Mouse (Mus musculus) hindbrain, embryonic 15.5 days (tissue): ENCODE results near the gene Galp. TPM values are rescaled to one million over a fixed set of nuclear protein-coding genes. Genes with fewer than 3 reads are reported as not detected.
"Not testable (repeated sequence)": the region's sequence is repeated elsewhere in the genome, so short reads cannot be mapped to it uniquely, and the experiment has no call there.

Source experiments
- ATAC-seq: fragments of 200-750 bp; cut with Nextera tagmentation; 2 replicates; pipeline ENCODE4 v1.8.0; 2017; ENCODE audit warnings: low read depth, moderate number of reproducible peaks, moderate TSS enrichment; ENCODE audit not compliant: low FRiP score
- H3K27ac ChIP-seq: fragments of 300-500 bp; sonication (generic); replicated peaks from 2 replicates; pipeline ENCODE4 v1.5.1; 2015; ENCODE audit warnings: mild to moderate bottlenecking, inconsistent platforms
- H3K27me3 ChIP-seq: fragments of 300-500 bp; sonication (generic); 2 replicates; pipeline ENCODE4 v1.6.1; 2015; ENCODE audit warnings: control low read depth, inconsistent platforms
- H3K36me3 ChIP-seq: fragments of 300-500 bp; sonication (generic); 2 replicates; pipeline ENCODE4 v1.6.1; 2015; ENCODE audit warnings: control low read depth, inconsistent platforms
- H3K4me1 ChIP-seq: fragments of 300-500 bp; sonication (generic); replicated peaks from 2 replicates; pipeline ENCODE4 v1.6.1; 2015; ENCODE audit warnings: control low read depth, inconsistent platforms
- H3K4me2 ChIP-seq: fragments of 300-500 bp; sonication (generic); 2 replicates; pipeline ENCODE4 v1.6.1; 2015; ENCODE audit warnings: moderate library complexity, mild to moderate bottlenecking, inconsistent platforms
- H3K4me3 ChIP-seq: fragments of 300-500 bp; sonication (generic); 2 replicates; pipeline ENCODE4 v1.5.1; 2015; ENCODE audit warnings: mild to moderate bottlenecking, inconsistent platforms
- H3K9ac ChIP-seq: fragments of 300-500 bp; sonication (generic); 2 replicates; pipeline ENCODE4 v1.6.1; 2015; ENCODE audit warnings: inconsistent platforms
- H3K9me3 ChIP-seq: fragments of 300-500 bp; sonication (generic); 2 replicates; pipeline ENCODE4 v1.6.1; 2016; ENCODE audit warnings: control low read depth, inconsistent platforms
- WGBS: fragments of 180-500 bp; shearing (Covaris S2); methylation state at CpG from one replicate; pipeline ENCODE4 v1.1.7; 2015; 5-methylcytosine and 5-hydroxymethylcytosine counted together
- polyA plus RNA-seq: library from polyadenylated mRNA; unstranded; fragments of >200 nt; fragmentation: Nextera tagmentation; extraction: Ambion mirVana; gene quantifications from 2 replicates; pipeline ENCODE4 v1.2.1, GENCODE M21; 2015

Galp gene
- polyA plus RNA-seq, 1 experiment from 2014 or later = not detected

DNA sequence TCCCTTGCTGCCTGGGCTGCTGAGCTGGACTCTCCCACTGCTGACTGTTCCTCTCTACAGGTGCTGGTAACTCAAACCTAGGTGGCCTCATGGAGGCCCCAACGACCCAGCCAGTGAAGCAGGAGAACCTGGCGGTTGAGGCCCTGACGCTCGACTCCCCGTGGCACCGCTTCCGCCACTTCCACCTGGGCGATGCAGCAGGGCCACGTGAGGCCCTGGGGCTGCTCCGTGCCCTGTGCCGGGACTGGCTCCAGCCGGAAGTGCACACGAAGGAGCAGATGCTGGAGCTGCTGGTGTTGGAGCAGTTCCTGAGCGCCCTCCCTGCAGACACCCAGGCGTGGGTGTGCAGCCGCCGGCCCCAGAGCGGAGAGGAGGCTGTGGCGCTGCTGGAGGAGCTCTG, 13.1 kb upstream of the Galp start:
- H3K27ac ChIP-seq = no peak overlapping the region
- no peaks in the 10 kb centered on the region for H3K4me1 ChIP-seq
- peaks cover 65% of the 10 kb centered on the region for H3K36me3 ChIP-seq
- no peak overlapping the region for H3K4me2 ChIP-seq
- WGBS = 93% methylated on average over 19 of the region's 19 CpGs
- H3K9me3 ChIP-seq = no peaks in the 10 kb centered on the region
- ATAC-seq = no peak
- no peak overlapping the region for H3K9ac ChIP-seq
- H3K27me3 ChIP-seq = no peaks in the 10 kb centered on the region
- H3K4me3 ChIP-seq = no peak overlapping the region

DNA sequence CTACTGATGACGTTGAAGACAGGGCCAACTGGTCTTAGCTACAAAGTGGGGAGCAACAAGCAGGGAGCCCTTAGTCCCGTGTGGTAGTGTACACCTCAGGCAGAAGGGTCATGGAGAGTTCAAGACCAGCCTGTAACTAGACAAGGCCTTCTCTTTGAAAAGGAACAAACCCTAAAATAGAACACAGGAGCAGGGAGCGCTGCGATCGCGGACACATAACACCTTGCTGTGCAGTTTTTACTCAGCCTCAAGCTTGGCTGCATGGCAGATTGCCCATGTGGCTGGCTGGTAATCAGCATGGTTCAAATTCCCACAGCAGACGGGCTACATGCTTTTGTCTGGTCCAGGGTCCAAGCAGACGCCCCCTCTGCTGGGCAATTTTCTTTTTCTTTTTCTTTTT, 12.4 kb upstream of the Galp start:
- Histone ChIP-seq H3K27ac (no peak overlapping the region), H3K4me3 (no peak overlapping the region), H3K27me3 (no peaks in the 10 kb centered on the region), H3K9ac (no peak overlapping the region), H3K9me3 (no peaks in the 10 kb centered on the region), H3K4me1 (no peaks in the 10 kb centered on the region), H3K4me2 (no peak overlapping the region), H3K36me3 (peaks cover 68% of the 10 kb centered on the region)
- ATAC-seq = no peak
- WGBS = 85% methylated on average over 8 of the region's 8 CpGs

DNA sequence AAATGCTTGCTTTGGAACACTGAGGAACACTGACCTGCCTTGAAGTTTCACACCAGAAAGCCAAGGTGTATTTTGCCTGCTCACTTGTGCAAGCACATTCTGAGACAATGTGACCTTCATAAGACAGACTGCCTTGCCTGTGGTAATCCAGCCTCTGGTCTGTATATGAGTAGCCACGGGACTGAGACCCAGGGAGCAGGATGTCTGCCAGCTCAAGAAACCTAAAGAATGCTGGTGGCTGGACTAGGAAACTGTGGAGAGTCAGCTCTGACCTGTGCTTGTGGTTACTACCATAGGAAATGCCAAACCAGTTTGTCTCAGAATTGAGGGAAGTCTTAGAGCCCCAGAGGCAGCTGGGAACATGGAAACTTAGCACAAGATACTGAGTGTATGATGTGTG, 11.5 kb upstream of the Galp start:
- Histone ChIP-seq H3K27me3 (no peaks in the 10 kb centered on the region), H3K27ac (no peak overlapping the region), H3K4me3 (no peak overlapping the region), H3K4me1 (no peaks in the 10 kb centered on the region), H3K36me3 (peaks cover 69% of the 10 kb centered on the region), H3K9me3 (no peaks in the 10 kb centered on the region), H3K4me2 (no peak overlapping the region), H3K9ac (no peak overlapping the region)
- no peak for ATAC-seq
- 96% methylated on average over 1 of the region's 1 CpGs for WGBS

DNA sequence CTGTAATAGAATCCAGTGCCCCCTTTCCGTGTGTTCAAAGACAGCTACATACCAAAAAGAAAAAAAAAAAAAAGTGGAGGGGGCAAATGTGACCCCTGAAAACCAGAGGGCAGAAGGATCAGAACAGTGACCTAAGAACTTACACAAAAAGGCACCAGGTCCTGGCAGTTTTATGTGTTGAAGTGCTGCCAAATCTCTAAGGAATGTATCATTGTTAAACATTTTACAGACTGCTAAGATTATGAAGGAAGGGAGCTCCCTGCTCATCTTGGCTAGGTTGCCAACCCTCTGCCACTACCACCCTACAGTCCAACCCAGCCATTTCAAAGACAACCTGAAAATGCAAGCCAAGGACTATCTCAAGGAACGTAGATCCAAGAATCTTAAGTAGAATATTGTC, 10.7 kb upstream of the Galp start:
- Histone ChIP-seq H3K9ac (no peak overlapping the region), H3K4me3 (no peak overlapping the region), H3K27ac (no peak overlapping the region), H3K36me3 (peaks cover 66% of the 10 kb centered on the region), H3K9me3 (no peaks in the 10 kb centered on the region), H3K27me3 (no peaks in the 10 kb centered on the region), H3K4me2 (no peak overlapping the region), H3K4me1 (no peaks in the 10 kb centered on the region)
- ATAC-seq = no peak
- WGBS = 91% methylated on average over 2 of the region's 2 CpGs

DNA sequence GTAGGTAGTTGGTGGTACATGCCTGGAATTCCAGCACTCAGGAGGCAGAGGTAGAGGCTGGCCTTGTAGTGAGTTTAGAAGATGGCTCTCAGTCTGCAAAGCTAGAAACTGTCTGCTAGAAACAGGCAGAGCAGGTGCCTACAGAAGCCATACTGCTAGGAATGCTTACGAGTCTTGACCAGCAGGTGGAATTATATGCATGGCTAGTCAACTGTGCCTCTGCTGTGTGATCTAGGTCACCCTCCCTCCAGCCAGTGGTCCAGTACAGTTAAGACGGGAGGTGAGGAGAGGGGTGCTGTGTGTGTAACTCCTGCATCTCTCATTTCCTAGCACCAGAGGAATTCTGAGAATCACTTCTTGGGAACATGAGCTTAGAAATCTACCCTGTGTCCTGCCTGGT, 10.1 kb upstream of the Galp start:
- Histone ChIP-seq H3K36me3 (peaks cover 66% of the 10 kb centered on the region), H3K4me1 (no peaks in the 10 kb centered on the region), H3K4me2 (no peak overlapping the region), H3K4me3 (no peak overlapping the region), H3K9me3 (no peaks in the 10 kb centered on the region), H3K27me3 (no peaks in the 10 kb centered on the region), H3K27ac (no peak overlapping the region), H3K9ac (no peak overlapping the region)
- no peak for ATAC-seq
- WGBS = 72% methylated on average over 2 of the region's 2 CpGs

DNA sequence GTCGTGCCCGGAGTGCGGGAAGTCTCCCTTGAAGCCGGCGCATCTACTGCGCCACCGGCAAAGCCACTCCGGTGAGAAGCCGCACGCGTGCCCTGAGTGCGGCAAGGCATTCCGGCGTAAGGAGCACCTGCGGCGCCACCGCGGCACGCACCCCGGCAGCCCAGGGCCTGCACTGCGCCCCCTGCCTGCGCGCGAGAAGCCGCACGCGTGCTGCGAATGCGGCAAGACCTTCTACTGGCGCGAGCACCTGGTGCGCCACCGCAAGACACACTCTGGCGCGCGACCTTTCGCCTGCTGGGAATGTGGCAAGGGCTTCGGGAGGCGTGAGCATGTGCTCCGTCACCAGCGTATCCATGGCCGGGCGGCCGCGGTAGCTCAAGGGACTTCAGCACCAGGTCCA, 7.3 kb upstream of the Galp start:
- H3K4me3 ChIP-seq = no peak overlapping the region
- ATAC-seq = no peak
- no peaks in the 10 kb centered on the region for H3K9me3 ChIP-seq
- H3K27me3 ChIP-seq = no peaks in the 10 kb centered on the region
- no peak overlapping the region for H3K27ac ChIP-seq
- H3K9ac ChIP-seq = no peak overlapping the region
- peaks cover 53% of the 10 kb centered on the region for H3K36me3 ChIP-seq
- H3K4me2 ChIP-seq = no peak overlapping the region
- 45% methylated on average over 45 of the region's 45 CpGs for WGBS
- no peaks in the 10 kb centered on the region for H3K4me1 ChIP-seq

DNA sequence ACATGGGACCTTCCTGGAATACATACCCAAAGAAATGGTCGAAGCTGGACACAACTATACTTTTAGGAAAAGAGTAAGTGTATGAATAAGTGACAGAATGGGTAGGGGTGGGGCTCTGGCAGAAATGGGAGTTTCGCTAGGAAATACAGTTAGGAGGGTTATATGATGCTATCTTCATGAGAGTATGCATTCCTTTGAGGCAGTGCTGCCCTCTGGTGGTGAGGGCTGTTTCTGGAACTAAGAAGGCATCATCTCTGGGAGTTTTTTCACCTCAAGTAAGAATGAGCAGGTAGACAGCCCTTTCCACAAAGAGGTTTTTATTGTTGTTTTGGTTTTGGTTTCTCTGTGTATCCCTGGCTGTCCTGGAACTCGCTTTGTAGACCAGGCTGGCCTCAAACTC, 5.5 kb upstream of the Galp start:
- 48% methylated on average over 3 of the region's 3 CpGs for WGBS
- H3K4me2 ChIP-seq = no peak overlapping the region
- ATAC-seq = no peak
- no peak overlapping the region for H3K27ac ChIP-seq
- no peak overlapping the region for H3K4me3 ChIP-seq
- no peaks in the 10 kb centered on the region for H3K27me3 ChIP-seq
- H3K9ac ChIP-seq = no peak overlapping the region
- H3K4me1 ChIP-seq = no peaks in the 10 kb centered on the region
- H3K9me3 ChIP-seq = no peaks in the 10 kb centered on the region
- H3K36me3 ChIP-seq = peaks cover 36% of the 10 kb centered on the region

DNA sequence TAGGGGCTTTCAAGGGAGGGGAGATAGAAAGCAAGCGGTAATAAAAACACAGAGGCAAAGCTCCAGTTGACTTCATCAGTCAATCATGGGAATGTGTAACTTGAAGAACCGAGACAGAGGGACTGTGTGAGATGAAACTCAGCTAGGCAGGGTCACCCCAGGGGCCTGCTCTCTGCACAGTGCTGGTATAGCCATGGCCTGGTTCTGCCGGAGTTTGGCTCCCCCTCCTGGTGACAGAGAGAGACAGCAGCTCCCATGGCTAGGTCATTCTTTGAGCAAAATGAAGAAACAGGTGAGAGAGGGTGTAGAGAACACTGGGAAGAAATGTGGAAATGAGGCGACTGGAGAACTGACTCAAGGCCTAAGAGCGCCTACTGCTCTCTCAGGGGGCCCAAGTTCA, 2.8 kb upstream of the Galp start:
- Histone ChIP-seq H3K4me3 (no peak overlapping the region), H3K4me2 (no peak overlapping the region), H3K9me3 (no peaks in the 10 kb centered on the region), H3K36me3 (peaks cover 10% of the 10 kb centered on the region), H3K27ac (no peak overlapping the region), H3K27me3 (no peaks in the 10 kb centered on the region), H3K9ac (no peak overlapping the region), H3K4me1 (no peaks in the 10 kb centered on the region)
- 23% methylated on average over 5 of the region's 5 CpGs for WGBS
- ATAC-seq = peak; percentile 81

DNA sequence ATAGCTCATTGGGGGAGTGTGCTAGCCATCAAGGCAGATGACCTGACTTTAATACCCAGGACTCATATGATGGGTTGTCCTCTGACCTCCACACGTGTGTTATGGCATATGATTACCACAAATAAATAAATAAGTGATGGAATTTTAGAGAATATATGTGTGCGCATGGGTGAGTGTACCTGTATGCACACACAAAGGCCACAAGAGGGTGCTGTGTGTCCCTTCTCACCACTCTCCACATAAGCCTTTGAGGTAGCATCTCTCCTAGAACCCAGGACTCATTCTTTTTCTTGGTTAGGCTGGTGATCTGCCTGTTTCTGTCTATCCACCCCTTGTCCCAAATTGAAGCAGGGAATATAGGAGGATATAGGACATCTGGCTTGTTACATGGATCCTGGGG, 1.1 kb upstream of the Galp start:
- Histone ChIP-seq H3K36me3 (no peaks in the 10 kb centered on the region), H3K4me3 (no peak overlapping the region), H3K4me2 (no peak overlapping the region), H3K9ac (no peak overlapping the region), H3K4me1 (no peaks in the 10 kb centered on the region), H3K27me3 (no peaks in the 10 kb centered on the region), H3K27ac (no peak overlapping the region), H3K9me3 (no peaks in the 10 kb centered on the region)
- no peak for ATAC-seq
- WGBS = 48% methylated on average over 2 of the region's 2 CpGs

DNA sequence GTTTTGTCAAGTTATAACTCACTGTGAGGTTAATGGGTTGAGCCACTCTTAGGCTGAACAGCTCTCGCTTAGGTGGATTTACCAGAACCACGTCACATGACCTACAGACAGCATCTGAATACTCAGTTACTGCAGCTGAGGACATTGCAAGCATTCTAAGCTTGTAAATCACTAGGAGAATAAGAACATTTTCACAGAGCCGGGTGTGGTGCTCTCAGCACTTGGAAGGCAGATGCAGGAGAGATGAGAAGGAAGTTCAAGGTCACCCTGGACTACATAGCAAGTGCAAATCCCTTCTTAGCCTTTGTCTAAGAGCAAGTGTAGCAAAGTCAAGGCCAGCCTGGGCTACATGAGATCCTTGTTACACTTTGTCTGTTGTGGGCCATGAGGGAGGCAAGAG, 7.3 kb downstream of the Galp start:
- no peak overlapping the region for H3K27ac ChIP-seq
- H3K9ac ChIP-seq = no peak overlapping the region
- H3K4me3 ChIP-seq = no peak overlapping the region
- no peaks in the 10 kb centered on the region for H3K27me3 ChIP-seq
- H3K4me2 ChIP-seq = no peak overlapping the region
- no peaks in the 10 kb centered on the region for H3K9me3 ChIP-seq
- H3K4me1 ChIP-seq = no peaks in the 10 kb centered on the region
- 89% methylated on average over 3 of the region's 3 CpGs for WGBS
- ATAC-seq = no peak
- no peaks in the 10 kb centered on the region for H3K36me3 ChIP-seq

DNA sequence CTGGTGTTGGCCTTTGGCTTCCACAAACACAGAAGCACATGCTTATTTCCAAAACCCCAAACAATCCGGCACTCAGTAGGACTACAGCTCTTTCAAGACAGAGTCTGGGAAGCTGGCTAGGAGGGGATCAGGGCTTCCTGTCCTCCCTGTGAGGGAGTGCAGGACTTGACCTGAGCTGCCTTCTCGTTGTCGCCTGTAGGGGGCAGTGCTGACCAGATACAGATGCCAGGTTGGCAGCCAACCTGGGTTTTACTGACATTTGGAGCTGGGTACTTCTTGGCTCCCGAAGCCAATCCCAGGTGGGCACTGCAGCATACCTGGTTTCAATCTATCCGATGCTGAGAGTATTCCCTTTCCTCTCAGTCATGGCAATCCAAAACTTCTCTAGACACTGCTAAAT, 16.3 kb downstream of the Galp start:
- no peak overlapping the region for H3K27ac ChIP-seq
- no peak for ATAC-seq
- H3K4me1 ChIP-seq = no peaks in the 10 kb centered on the region
- H3K27me3 ChIP-seq = no peaks in the 10 kb centered on the region
- H3K9ac ChIP-seq = no peak overlapping the region
- WGBS = 56% methylated on average over 5 of the region's 5 CpGs
- no peaks in the 10 kb centered on the region for H3K36me3 ChIP-seq
- no peaks in the 10 kb centered on the region for H3K9me3 ChIP-seq
- no peak overlapping the region for H3K4me2 ChIP-seq
- H3K4me3 ChIP-seq = no peak overlapping the region

DNA sequence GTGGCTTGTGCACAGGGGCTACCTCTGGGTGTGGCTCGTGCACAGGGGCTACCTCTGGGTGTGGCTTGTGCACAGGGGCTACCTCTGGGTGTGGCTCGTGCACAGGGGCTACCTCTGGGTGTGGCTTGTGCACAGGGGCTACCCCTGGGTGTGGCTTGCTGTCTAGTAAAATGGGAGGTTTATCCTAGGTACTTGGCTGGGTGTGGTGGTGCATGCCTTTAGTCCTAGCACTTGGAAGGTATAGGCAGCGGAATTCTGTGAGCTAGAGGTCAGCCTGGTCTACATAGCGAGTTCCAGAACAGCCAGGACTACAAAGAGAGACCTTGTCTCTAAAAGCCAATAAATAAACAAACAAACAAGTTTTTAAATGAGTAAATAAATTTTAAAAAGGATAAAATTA, 17.8 kb downstream of the Galp start:
- not testable (repeated sequence) for ATAC-seq

DNA sequence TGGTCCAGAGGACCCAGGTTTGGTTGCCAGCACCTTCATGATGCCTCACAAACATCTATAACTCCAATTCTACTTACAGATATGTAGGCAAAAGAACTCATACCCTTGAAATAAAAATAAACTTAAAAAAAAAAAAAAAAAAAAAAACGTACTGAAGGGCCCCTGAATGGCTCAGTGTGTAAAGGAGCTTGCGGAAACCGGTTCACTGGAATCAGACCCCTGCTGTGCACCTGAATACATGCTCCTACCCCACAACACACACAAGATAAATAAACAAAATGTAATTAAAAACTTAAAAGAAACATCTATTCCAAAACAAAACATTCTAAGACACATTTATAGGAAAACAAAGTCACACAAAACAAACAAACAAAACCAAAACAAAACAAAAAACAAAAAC, 23.3 kb downstream of the Galp start:
- H3K4me3 ChIP-seq = no peak overlapping the region
- no peak overlapping the region for H3K9ac ChIP-seq
- H3K4me1 ChIP-seq = no peaks in the 10 kb centered on the region
- H3K36me3 ChIP-seq = no peaks in the 10 kb centered on the region
- no peak for ATAC-seq
- H3K9me3 ChIP-seq = no peaks in the 10 kb centered on the region
- H3K27me3 ChIP-seq = no peaks in the 10 kb centered on the region
- 44% methylated on average over 3 of the region's 3 CpGs for WGBS
- H3K27ac ChIP-seq = no peak overlapping the region
- H3K4me2 ChIP-seq = no peak overlapping the region

More for the DNA sequence above, 17.8 kb downstream of the Galp start:
- not testable (repeated sequence) for H3K9ac ChIP-seq, H3K4me1 ChIP-seq, H3K4me3 ChIP-seq, H3K4me2 ChIP-seq, H3K27ac ChIP-seq, H3K27me3 ChIP-seq, H3K9me3 ChIP-seq, H3K36me3 ChIP-seq
- 82% methylated on average over 4 of the region's 4 CpGs for WGBS
